Mouse (Mus musculus) thymus, adult 2 months (tissue): ENCODE measurements around the gene Srp9. TPM values are rescaled to one million over a fixed set of nuclear protein-coding genes. Genes with fewer than 3 reads are reported as not detected.
A peak's percentile ranks its signal among the peaks of the same experiment; 100 is the strongest.

Experiments used
- DNase-seq: peaks from one replicate; pipeline ENCODE4 v3.0.0; 2021
- H3K27ac ChIP-seq: fragments of 200-500 bp; 2 replicates; pipeline ENCODE4 v1.5.1; 2012; ENCODE audit warnings: low read length, control low read depth; ENCODE audit not compliant: control insufficient read depth, insufficient read depth
- H3K27me3 ChIP-seq: fragments of 200-500 bp; 2 replicates; pipeline ENCODE4 v1.6.1; 2012; ENCODE audit warnings: mild to moderate bottlenecking, low read length, moderate library complexity, mixed read lengths; ENCODE audit not compliant: control insufficient read depth, insufficient read depth
- H3K36me3 ChIP-seq: fragments of 200-500 bp; 2 replicates; pipeline ENCODE4 v1.6.1; 2012; ENCODE audit warnings: mild to moderate bottlenecking, low read length, moderate library complexity; ENCODE audit not compliant: control insufficient read depth, insufficient read depth
- H3K4me1 ChIP-seq: fragments of 200-500 bp; replicated peaks from 2 replicates; pipeline ENCODE4 v1.6.1; 2012; ENCODE audit warnings: low read length; ENCODE audit not compliant: control insufficient read depth, insufficient read depth
- H3K4me3 ChIP-seq: fragments of 200-500 bp; 2 replicates; pipeline ENCODE4 v1.5.1; 2012; ENCODE audit warnings: mild to moderate bottlenecking, low read length, control low read depth, moderate library complexity; ENCODE audit not compliant: control insufficient read depth, insufficient read depth
- CTCF ChIP-seq: fragments of 200-500 bp; IDR thresholded peaks from 2 replicates; pipeline ENCODE4 v1.5.1; 2012; ENCODE audit warnings: mild to moderate bottlenecking, control low read depth, low read length, moderate library complexity, borderline replicate concordance; ENCODE audit not compliant: control insufficient read depth, poor library complexity, insufficient read depth; ENCODE audit errors: extremely low read depth
- POLR2A ChIP-seq: fragments of 200-500 bp; IDR thresholded peaks from 2 replicates; pipeline ENCODE4 v1.6.1; 2012; ENCODE audit warnings: mild to moderate bottlenecking, low read length, control low read depth, moderate library complexity; ENCODE audit not compliant: control insufficient read depth, poor library complexity, insufficient read depth; ENCODE audit errors: extremely low read depth
- WGBS: fragments of 180-500 bp; shearing (Covaris S2); methylation state at CpG from one replicate; pipeline ENCODE4 v1.1.7; 2018; 5-methylcytosine and 5-hydroxymethylcytosine counted together
- polyA plus RNA-seq: library from polyadenylated mRNA; depleted of rRNA; stranded (reverse); fragments of >200 nt; gene quantifications from 2 replicates; pipeline ENCODE4 v1.2.3, GENCODE M21; 2012; rRNA removed

Gene Srp9
- polyA plus RNA-seq: 44.6 and 53.6 TPM in 2 replicates

- H3K36me3 ChIP-seq: peaks cover under 1% of the 10 kb centered on the region
- WGBS: under 1% methylated on average over 37 of the region's 37 CpGs
- TF ChIP-seq POLR2A (peak; percentile 88), CTCF (peak; percentile 99)
- DNase-seq: peak; percentile 98
- H3K27ac ChIP-seq: peak within 1 kb of the TSS; percentile 42
- H3K4me3 ChIP-seq: peak within 1 kb of the TSS; percentile 90
- H3K27me3 ChIP-seq: no peaks in the 10 kb centered on the region
- peaks cover 6% of the 10 kb centered on the region for H3K4me1 ChIP-seq
Measured at GRCm38 (mm10) chr1:182124506-182124905, at the start of gene Srp9. TSS of gene Srp9 (plus strand) at chr1:182124737.

- Histone ChIP-seq H3K4me1 (peaks cover 10% of the 10 kb centered on the region), H3K4me3 (no peak overlapping the region), H3K27me3 (no peaks in the 10 kb centered on the region), H3K27ac (no peak overlapping the region), H3K36me3 (no peaks in the 10 kb centered on the region)
- no peak for DNase-seq
- TF ChIP-seq POLR2A (no peak), CTCF (no peak)
- 13% methylated on average over 16 of the region's 16 CpGs for WGBS
Measured at GRCm38 (mm10) chr1:182081744-182082419, 42.7 kb upstream of the Srp9 start.

- WGBS: 88% methylated on average over 4 of the region's 4 CpGs
- Histone ChIP-seq H3K4me3 (no peak overlapping the region), H3K4me1 (peaks cover 10% of the 10 kb centered on the region), H3K27me3 (no peaks in the 10 kb centered on the region), H3K36me3 (no peaks in the 10 kb centered on the region), H3K27ac (no peak overlapping the region)
- TF ChIP-seq CTCF (no peak), POLR2A (no peak)
- DNase-seq: no peak
Measured at GRCm38 (mm10) chr1:182083459-182083858, 41.1 kb upstream of the Srp9 start.

- 84% methylated on average over 7 of the region's 7 CpGs for WGBS
- H3K27me3 ChIP-seq: no peaks in the 10 kb centered on the region
- peaks cover 5% of the 10 kb centered on the region for H3K4me1 ChIP-seq
- TF ChIP-seq CTCF: no peak
- TF ChIP-seq POLR2A: no peak
- no peak overlapping the region for H3K4me3 ChIP-seq
- H3K27ac ChIP-seq: no peak overlapping the region
- DNase-seq: no peak
- H3K36me3 ChIP-seq: no peaks in the 10 kb centered on the region
Measured at GRCm38 (mm10) chr1:182086759-182087158, 37.8 kb upstream of the Srp9 start.

- H3K36me3 ChIP-seq: no peaks in the 10 kb centered on the region
- no peak for DNase-seq
- H3K4me3 ChIP-seq: no peak overlapping the region
- no peaks in the 10 kb centered on the region for H3K27me3 ChIP-seq
- H3K27ac ChIP-seq: no peak overlapping the region
- no peaks in the 10 kb centered on the region; the same call in 1 of the 2 replicates for H3K4me1 ChIP-seq
- 94% methylated on average over 3 of the region's 3 CpGs for WGBS
- TF ChIP-seq POLR2A (no peak), CTCF (no peak)
Measured at GRCm38 (mm10) chr1:182087351-182087750, 37.2 kb upstream of the Srp9 start.

- 81% methylated on average over 14 of the region's 14 CpGs for WGBS
- Histone ChIP-seq H3K36me3 (no peaks in the 10 kb centered on the region), H3K4me1 (no peaks in the 10 kb centered on the region), H3K27me3 (no peaks in the 10 kb centered on the region), H3K4me3 (no peak overlapping the region), H3K27ac (no peak overlapping the region)
- no peak for DNase-seq
- TF ChIP-seq CTCF (no peak), POLR2A (no peak)
Measured at GRCm38 (mm10) chr1:182087753-182088633, 36.5 kb upstream of the Srp9 start.
